Mouse (Mus musculus): ENCODE data around the gene Isg20l2. TPM values are rescaled to one million over a fixed set of nuclear protein-coding genes. Genes with fewer than 3 reads are reported as not detected.
A peak's percentile ranks its signal among the peaks of the same experiment; 100 is the strongest.

The Isg20l2 gene
- polyA plus RNA-seq, 1 experiment from 2014 or later = 20.0 TPM

DNA sequence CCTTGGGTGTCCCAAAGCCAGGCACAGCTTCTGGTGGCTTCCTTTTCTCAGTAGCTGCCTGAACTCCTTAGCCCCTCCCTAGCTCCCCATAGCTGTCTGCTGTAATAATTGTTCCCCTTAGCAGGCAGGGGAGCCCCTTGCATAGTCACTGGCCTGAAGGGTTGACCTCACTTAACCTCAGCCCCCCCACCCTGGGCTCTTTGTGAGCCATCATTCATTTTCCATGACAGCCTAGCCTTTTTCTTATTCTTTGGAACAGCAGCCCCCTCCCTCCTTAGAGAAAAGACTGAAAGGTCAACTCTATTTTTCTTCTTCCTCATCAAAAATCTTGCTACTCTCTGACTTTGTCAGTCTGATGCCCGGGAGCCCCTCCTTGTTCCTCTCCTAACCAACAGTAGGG, 28.9 kb downstream of the Isg20l2 start:
- WGBS = 39% methylated on average over 1 of the region's 1 CpGs
- Histone ChIP-seq H3K36me3 (ENCODE audit: control insufficient read depth, insufficient read depth, low read length) (no peaks in the 10 kb centered on the region), H3K4me3 (ENCODE audit: low read depth, low read length) (no peak overlapping the region), H3K4me2 (ENCODE audit: low read length) (no peak overlapping the region), H3K9ac (ENCODE audit: low read length) (no peak overlapping the region), H3K27ac (ENCODE audit: low read depth, low read length) (0 out of 2 replicates have a peak overlapping the region, but pooled peaks have one; percentile 3), H3K27me3 (replicated peaks; ENCODE audit: control insufficient read depth, insufficient read depth, low read length) (no peaks in the 10 kb centered on the region), H3K9me3 (replicated peaks; ENCODE audit: control insufficient read depth, low read length) (no peaks in the 10 kb centered on the region), H3K4me1 (ENCODE audit: control insufficient read depth, insufficient read depth, low read length) (peaks cover 11% of the 10 kb centered on the region; the same call in 1 of the 2 replicates)
- DNase-seq (ENCODE audit: low spot score) (no peak), ATAC-seq (no peak)

DNA sequence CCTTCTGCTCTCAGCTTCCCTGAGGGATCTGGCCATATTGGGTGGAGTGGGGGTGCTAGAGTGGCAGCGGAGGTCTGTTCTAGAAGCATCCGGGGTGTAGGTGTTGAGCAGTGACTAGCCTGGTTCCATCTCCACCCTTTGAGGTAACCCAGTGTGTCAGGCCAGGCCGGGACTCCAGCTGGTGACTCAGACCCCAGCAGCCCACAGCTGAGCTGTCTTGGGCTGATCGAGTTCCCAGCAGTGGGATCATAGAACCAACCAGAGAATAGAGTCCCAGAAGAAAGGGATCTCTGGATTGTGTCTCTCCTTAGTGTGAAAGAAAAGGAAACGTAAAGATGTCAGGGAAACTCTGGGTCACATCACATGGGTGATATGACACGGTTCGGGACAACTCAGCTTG, 29.3 kb downstream of the Isg20l2 start:
- ATAC-seq (no peak), DNase-seq (ENCODE audit: low spot score) (no peak)
- Histone ChIP-seq H3K36me3 (ENCODE audit: control insufficient read depth, insufficient read depth, low read length) (no peaks in the 10 kb centered on the region), H3K4me1 (ENCODE audit: control insufficient read depth, insufficient read depth, low read length) (peaks cover 11% of the 10 kb centered on the region; the same call in 1 of the 2 replicates), H3K27me3 (replicated peaks; ENCODE audit: control insufficient read depth, insufficient read depth, low read length) (no peaks in the 10 kb centered on the region), H3K4me2 (ENCODE audit: low read length) (no peak overlapping the region), H3K9ac (ENCODE audit: low read length) (no peak overlapping the region), H3K4me3 (ENCODE audit: low read depth, low read length) (no peak overlapping the region), H3K9me3 (replicated peaks; ENCODE audit: control insufficient read depth, low read length) (no peaks in the 10 kb centered on the region), H3K27ac (ENCODE audit: low read depth, low read length) (peak overlapping the region; percentile 3; the same call in 1 of the 2 replicates)
- 66% methylated on average over 7 of the region's 7 CpGs for WGBS

DNA sequence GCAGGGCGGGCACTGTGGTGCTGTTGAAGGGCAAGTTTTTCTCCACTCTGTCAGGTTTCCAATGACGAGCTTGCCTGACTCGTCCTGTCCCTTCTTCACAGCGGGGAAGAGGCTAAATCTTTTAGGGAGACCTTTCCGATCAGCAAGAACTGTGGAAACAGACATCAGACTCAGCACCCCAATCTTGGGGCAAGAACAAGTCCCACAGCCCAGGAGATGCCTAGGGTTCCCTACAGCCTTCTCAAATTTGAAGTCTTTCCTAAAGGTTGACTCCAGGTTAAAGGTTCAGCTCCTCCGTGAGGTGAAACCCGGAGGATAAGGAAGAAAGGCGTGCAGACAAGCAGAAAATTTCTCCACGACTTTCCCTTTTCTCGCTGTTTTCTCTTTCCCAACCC, 30.1 kb downstream of the Isg20l2 start:
- 3% methylated on average over 10 of the region's 10 CpGs for WGBS
- ATAC-seq (peak; percentile 5; the same call in 1 of the 2 replicates), DNase-seq (ENCODE audit: low spot score) (no peak)
- Histone ChIP-seq H3K4me2 (ENCODE audit: low read length) (peak overlapping the region; percentile 76), H3K27ac (ENCODE audit: low read depth, low read length) (peak overlapping the region; percentile 95), H3K9ac (ENCODE audit: low read length) (peak overlapping the region; percentile 79), H3K36me3 (ENCODE audit: control insufficient read depth, insufficient read depth, low read length) (no peaks in the 10 kb centered on the region), H3K9me3 (replicated peaks; ENCODE audit: control insufficient read depth, low read length) (no peaks in the 10 kb centered on the region), H3K27me3 (replicated peaks; ENCODE audit: control insufficient read depth, insufficient read depth, low read length) (no peaks in the 10 kb centered on the region), H3K4me3 (ENCODE audit: low read depth, low read length) (peak overlapping the region; percentile 40), H3K4me1 (ENCODE audit: control insufficient read depth, insufficient read depth, low read length) (peaks cover 11% of the 10 kb centered on the region; the same call in 1 of the 2 replicates)

DNA sequence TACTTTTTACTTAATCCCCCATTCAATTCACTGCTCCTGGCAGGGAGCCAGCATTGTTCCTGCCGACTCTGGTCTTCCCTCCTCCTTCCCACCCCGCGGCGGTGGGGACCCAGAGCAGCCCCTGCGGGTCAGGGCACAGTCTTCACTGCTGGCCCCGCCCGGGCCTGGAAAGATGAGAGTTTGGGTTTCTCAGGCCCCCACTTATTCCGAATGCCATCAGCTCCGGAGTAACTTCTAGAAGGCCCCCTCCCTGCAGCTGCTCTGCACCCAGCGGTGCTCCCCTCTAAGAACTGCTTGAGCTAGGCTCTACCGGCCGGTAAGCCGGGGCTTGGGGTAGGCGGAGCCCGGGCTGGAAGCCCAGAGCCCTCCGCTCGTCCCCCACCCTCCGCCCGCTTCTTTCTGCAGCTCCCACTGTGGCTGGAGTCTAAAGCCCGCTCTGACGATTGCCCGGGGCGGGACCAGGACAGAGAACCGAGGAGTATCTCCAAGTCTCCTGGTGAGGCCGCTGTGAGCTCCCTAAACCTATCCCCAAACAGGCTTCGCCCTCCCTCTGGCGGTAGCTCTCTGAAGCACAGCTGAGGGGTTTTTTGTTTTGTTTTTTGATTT, 30.6 kb downstream of the Isg20l2 start:
- WGBS = under 1% methylated on average over 27 of the region's 27 CpGs
- H3K9ac ChIP-seq (ENCODE audit: low read length) = peak overlapping the region; percentile 79
- peak; percentile 98 for DNase-seq (ENCODE audit: low spot score)

DNA sequence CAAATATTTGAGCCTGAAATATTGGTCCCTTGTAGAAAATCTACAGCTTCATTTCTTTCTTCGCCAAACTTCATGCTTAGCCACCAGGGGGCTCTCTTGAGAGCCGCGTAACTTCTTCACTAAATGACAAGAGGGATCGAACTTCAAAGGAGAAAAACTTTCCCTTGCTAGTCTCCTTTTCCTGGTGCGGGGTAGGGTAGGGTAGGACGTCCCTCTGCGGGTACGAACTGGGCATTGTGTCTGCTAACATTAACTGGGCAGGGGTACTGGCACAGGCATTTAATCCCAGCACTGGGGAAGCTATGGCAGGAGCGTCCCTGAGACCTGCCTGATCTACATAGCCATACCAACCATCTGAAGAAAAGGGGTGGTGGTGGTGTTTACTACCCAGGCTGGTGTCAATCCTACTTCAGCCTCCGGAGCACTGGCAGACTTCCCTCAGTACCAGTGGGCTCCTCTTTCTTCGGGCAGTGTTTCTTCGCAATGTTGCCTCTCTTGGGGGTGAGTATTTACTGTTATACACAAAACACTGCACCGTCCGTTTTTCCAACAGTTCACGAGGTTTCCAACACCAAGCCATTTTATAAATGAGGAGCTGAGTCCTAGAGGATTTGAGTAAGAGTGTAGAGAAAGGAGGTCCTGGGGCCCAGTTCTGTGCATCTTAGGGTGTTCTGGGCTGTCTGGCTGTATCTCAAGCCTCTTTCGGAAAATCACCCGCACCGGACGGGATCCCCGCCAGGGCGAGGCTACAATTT, 40.2 kb downstream of the Isg20l2 start:
- H3K36me3 ChIP-seq (ENCODE audit: control insufficient read depth, insufficient read depth, low read length) = peaks cover 3% of the 10 kb centered on the region
- DNase-seq (ENCODE audit: low spot score) (peak; percentile 87), ATAC-seq (peak; percentile 6; the same call in 1 of the 2 replicates)
- no peaks in the 10 kb centered on the region for H3K27me3 ChIP-seq (replicated peaks; ENCODE audit: control insufficient read depth, insufficient read depth, low read length)
- H3K4me3 ChIP-seq (ENCODE audit: low read depth, low read length) = peak overlapping the region; percentile 67
- H3K27ac ChIP-seq (ENCODE audit: low read depth, low read length) = peak overlapping the region; percentile 56; the same call in 1 of the 2 replicates
- H3K9me3 ChIP-seq (replicated peaks; ENCODE audit: control insufficient read depth, low read length) = no peaks in the 10 kb centered on the region
- 0% methylated on average over 21 of the region's 21 CpGs for WGBS
- peak overlapping the region; percentile 94 for H3K4me2 ChIP-seq (ENCODE audit: low read length)
- peak overlapping the region; percentile 84 for H3K9ac ChIP-seq (ENCODE audit: low read length)
- H3K4me1 ChIP-seq (ENCODE audit: control insufficient read depth, insufficient read depth, low read length) = peaks cover 31% of the 10 kb centered on the region

More for the DNA sequence above, 30.6 kb downstream of the Isg20l2 start:
- Histone ChIP-seq H3K4me2 (ENCODE audit: low read length) (peak overlapping the region; percentile 76), H3K9me3 (replicated peaks; ENCODE audit: control insufficient read depth, low read length) (no peaks in the 10 kb centered on the region), H3K4me3 (ENCODE audit: low read depth, low read length) (peak overlapping the region; percentile 40), H3K36me3 (ENCODE audit: control insufficient read depth, insufficient read depth, low read length) (no peaks in the 10 kb centered on the region), H3K4me1 (ENCODE audit: control insufficient read depth, insufficient read depth, low read length) (peaks cover 11% of the 10 kb centered on the region; the same call in 1 of the 2 replicates), H3K27me3 (replicated peaks; ENCODE audit: control insufficient read depth, insufficient read depth, low read length) (no peaks in the 10 kb centered on the region), H3K27ac (ENCODE audit: low read depth, low read length) (peak overlapping the region; percentile 95)
- ATAC-seq = peak; percentile 99

DNA sequence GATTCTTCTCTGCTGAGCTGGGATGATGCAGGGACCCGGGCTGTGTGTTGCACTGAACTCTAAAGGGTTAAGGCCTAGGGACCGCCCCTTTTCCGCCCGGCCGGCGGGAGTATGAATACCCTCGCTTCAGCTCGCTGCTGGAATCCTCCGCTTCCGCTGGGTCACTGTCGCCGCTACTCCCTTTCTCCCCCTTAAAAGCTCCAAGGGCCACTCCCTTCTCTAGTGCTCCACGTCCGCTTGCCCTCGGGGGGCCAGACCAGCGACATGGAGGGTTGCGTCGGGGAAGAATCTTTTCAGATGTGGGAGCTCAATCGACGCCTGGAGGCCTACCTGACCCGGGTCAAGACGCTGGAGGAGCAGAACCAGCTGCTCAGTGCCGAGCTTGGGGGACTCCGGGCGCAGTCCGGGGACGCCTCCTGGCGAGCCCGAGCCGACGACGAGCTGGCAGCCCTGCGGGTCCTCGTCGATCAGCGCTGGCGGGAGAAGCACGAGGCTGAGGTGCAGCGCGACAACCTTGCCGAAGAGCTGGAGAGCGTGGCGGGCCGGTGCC, 40.9 kb downstream of the Isg20l2 start, which contains the start of gene Nes:
Nes (plus strand) TSS at position 140 of the 550 bp plus-strand sequence.
- Histone ChIP-seq H3K4me2 (ENCODE audit: low read length) (peak within 1 kb of the TSS; percentile 94), H3K36me3 (ENCODE audit: control insufficient read depth, insufficient read depth, low read length) (peaks cover 9% of the 10 kb centered on the region), H3K9me3 (replicated peaks; ENCODE audit: control insufficient read depth, low read length) (no peaks in the 10 kb centered on the region), H3K27ac (ENCODE audit: low read depth, low read length) (peak within 1 kb of the TSS; percentile 94), H3K4me1 (ENCODE audit: control insufficient read depth, insufficient read depth, low read length) (peaks cover 31% of the 10 kb centered on the region), H3K27me3 (replicated peaks; ENCODE audit: control insufficient read depth, insufficient read depth, low read length) (no peaks in the 10 kb centered on the region), H3K4me3 (ENCODE audit: low read depth, low read length) (peak within 1 kb of the TSS; percentile 67), H3K9ac (ENCODE audit: low read length) (peak within 1 kb of the TSS; percentile 84)
- under 1% methylated on average over 43 of the region's 44 CpGs for WGBS
- ATAC-seq (peak; percentile 74), DNase-seq (ENCODE audit: low spot score) (peak; percentile 93)

DNA sequence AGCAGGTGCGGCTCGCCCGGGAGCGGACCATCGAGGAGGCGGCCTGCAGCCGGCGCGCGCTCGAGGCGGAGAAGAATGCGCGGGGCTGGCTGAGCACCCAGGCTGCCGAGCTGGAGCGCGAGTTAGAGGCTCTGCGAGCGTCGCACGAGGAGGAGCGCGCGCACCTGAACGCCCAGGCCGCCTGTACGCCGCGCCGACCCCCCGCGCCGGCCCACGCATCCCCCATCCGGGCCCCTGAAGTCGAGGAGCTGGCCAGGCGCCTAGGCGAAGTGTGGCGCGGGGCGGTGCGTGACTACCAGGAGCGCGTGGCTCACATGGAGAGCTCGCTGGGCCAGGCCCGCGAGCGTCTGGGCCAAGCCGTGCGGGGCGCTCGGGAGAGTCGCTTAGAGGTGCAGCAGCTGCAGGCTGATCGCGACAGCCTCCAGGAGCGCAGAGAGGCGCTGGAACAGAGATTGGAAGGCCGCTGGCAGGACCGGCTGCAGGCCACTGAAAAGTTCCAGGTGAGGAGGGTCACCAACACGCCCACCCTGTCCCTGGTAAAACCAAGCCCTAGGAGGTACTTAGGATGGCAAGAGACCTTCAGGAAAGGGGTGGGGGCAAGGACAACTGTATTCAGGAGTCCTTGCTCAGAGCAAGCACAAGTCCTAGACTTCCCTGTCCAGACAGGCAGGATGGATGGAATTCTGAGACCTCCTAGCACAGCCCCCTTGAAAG, 41.5 kb downstream of the Isg20l2 start:
- DNase-seq (ENCODE audit: low spot score) (peak; percentile 48), ATAC-seq (peak; percentile 15; the same call in 1 of the 2 replicates)
- H3K27ac ChIP-seq (ENCODE audit: low read depth, low read length) = peak overlapping the region; percentile 94
- H3K9ac ChIP-seq (ENCODE audit: low read length) = peak overlapping the region; percentile 84
- peaks cover 31% of the 10 kb centered on the region for H3K4me1 ChIP-seq (ENCODE audit: control insufficient read depth, insufficient read depth, low read length)
- peak overlapping the region; percentile 67 for H3K4me3 ChIP-seq (ENCODE audit: low read depth, low read length)
- peaks cover 14% of the 10 kb centered on the region for H3K36me3 ChIP-seq (ENCODE audit: control insufficient read depth, insufficient read depth, low read length)
- no peaks in the 10 kb centered on the region for H3K27me3 ChIP-seq (replicated peaks; ENCODE audit: control insufficient read depth, insufficient read depth, low read length)
- WGBS = under 1% methylated on average over 60 of the region's 60 CpGs
- H3K9me3 ChIP-seq (replicated peaks; ENCODE audit: control insufficient read depth, low read length) = no peaks in the 10 kb centered on the region
- peak overlapping the region; percentile 94 for H3K4me2 ChIP-seq (ENCODE audit: low read length)

DNA sequence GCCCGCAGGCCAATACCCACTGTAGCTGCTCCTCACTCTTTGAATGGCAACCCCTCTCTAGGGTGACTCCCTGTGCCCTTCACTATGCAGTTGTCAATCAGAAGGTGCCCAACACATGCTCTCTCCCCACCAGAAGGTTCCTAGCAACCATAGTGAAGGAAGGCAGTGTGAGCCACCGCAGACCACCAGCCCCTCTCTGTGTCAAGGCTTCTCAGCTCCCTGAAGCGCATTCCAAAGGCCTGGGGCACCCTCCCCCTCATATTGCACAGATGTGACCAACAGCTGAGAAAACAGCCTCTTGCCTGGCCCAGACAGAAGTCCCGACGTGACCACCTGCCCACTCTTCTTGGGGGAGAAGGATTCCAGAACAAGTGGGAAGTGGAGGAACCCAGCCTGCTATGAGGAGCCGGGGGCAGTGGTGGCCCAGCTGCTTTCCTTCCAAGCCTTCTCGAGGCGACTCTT, 42.1 kb downstream of the Isg20l2 start:
- no peak for DNase-seq (ENCODE audit: low spot score)
- 2% methylated on average over 8 of the region's 8 CpGs for WGBS
- Histone ChIP-seq H3K4me2 (ENCODE audit: low read length) (peak overlapping the region; percentile 94), H3K36me3 (ENCODE audit: control insufficient read depth, insufficient read depth, low read length) (peaks cover 20% of the 10 kb centered on the region), H3K9me3 (replicated peaks; ENCODE audit: control insufficient read depth, low read length) (no peaks in the 10 kb centered on the region), H3K4me3 (ENCODE audit: low read depth, low read length) (peak overlapping the region; percentile 67), H3K9ac (ENCODE audit: low read length) (peak overlapping the region; percentile 84), H3K27me3 (replicated peaks; ENCODE audit: control insufficient read depth, insufficient read depth, low read length) (no peaks in the 10 kb centered on the region), H3K4me1 (ENCODE audit: control insufficient read depth, insufficient read depth, low read length) (peaks cover 31% of the 10 kb centered on the region), H3K27ac (ENCODE audit: low read depth, low read length) (peak overlapping the region; percentile 94)
- ATAC-seq = no peak

Measured in forebrain, embryonic 14.5 days (tissue).